Mouse (Mus musculus) testis, postnatal 10 days (tissue): ENCODE measurements around the gene Hells.

Experiments used
- DNase-seq: peaks from one replicate; pipeline ENCODE4 v3.0.0; 2021; ENCODE audit warnings: low spot score

Gene Hells

GRCm38 (mm10) chr19:38930788-38931565, at the start of gene Hells:
Gene Hells, plus strand, starts transcription at chr19:38930915.
- DNase-seq = peak; percentile 95

- no peak for DNase-seq
Observed at GRCm38 (mm10) chr19:38901146-38902135, 29.3 kb upstream of the Hells start.

GRCm38 (mm10) chr19:38902501-38902900, 28.2 kb upstream of the Hells start:
- DNase-seq = no peak

- DNase-seq = no peak
Observed at GRCm38 (mm10) chr19:38913786-38914185, 16.9 kb upstream of the Hells start.

- no peak for DNase-seq
Observed at GRCm38 (mm10) chr19:38914926-38915325, 15.8 kb upstream of the Hells start.

- DNase-seq = peak; percentile 68
Observed at GRCm38 (mm10) chr19:38915677-38916076, 15.0 kb upstream of the Hells start.

GRCm38 (mm10) chr19:38928481-38929158, 2.1 kb upstream of the Hells start:
- no peak for DNase-seq

GRCm38 (mm10) chr19:38929471-38930251, 1.1 kb upstream of the Hells start:
- no peak for DNase-seq

- DNase-seq = no peak
Observed at GRCm38 (mm10) chr19:38930252-38930787, 395 bp upstream of the Hells start.

- no peak for DNase-seq
Observed at GRCm38 (mm10) chr19:38931566-38931890, 813 bp downstream of the Hells start.

- DNase-seq = no peak
Observed at GRCm38 (mm10) chr19:38944590-38945307, 14.0 kb downstream of the Hells start.

- DNase-seq = no peak
Observed at GRCm38 (mm10) chr19:38970741-38971140, 40.0 kb downstream of the Hells start.

- no peak for DNase-seq
Observed at GRCm38 (mm10) chr19:38972581-38972980, 41.9 kb downstream of the Hells start.

- no peak for DNase-seq
Observed at GRCm38 (mm10) chr19:38973666-38974065, 43.0 kb downstream of the Hells start.

GRCm38 (mm10) chr19:38976269-38976668, 45.6 kb downstream of the Hells start:
- DNase-seq = no peak

GRCm38 (mm10) chr19:38981966-38982365, 51.3 kb downstream of the Hells start:
- peak; percentile 86 for DNase-seq

GRCm38 (mm10) chr19:38998248-38998647, 67.5 kb downstream of the Hells start:
- DNase-seq = no peak

GRCm38 (mm10) chr19:38998676-38999075, 68.0 kb downstream of the Hells start:
- no peak for DNase-seq

GRCm38 (mm10) chr19:39005132-39005531, 74.4 kb downstream of the Hells start:
- no peak for DNase-seq

- DNase-seq = no peak
Observed at GRCm38 (mm10) chr19:39006715-39007114, 76.0 kb downstream of the Hells start, which contains the start of gene Cyp2c55. Gene Cyp2c55, plus strand, starts transcription at chr19:39007019.
